Mouse (Mus musculus) G1E-ER4 (cell line): ENCODE data around the gene Drap1. TPM values are rescaled to one million over a fixed set of nuclear protein-coding genes. Genes with fewer than 3 reads are reported as not detected.

Experiments used
- GATA1 ChIP-seq: IDR thresholded peaks from one replicate; pipeline ENCODE4 v1.8.0; 2012; ENCODE audit warnings: low read length, inconsistent platforms
- polyA plus RNA-seq: library from polyadenylated mRNA; stranded (reverse); fragments of >175 nt; gene quantifications from 2 replicates; pipeline ENCODE4 v1.2.3, GENCODE M21; 2012

Gene Drap1
- polyA plus RNA-seq, 1 experiment: 390 TPM

GRCm38 (mm10) chr19:5430408-5430807 lies 5.6 kb upstream of the Drap1 start:
- no peak for TF ChIP-seq GATA1

DNA sequence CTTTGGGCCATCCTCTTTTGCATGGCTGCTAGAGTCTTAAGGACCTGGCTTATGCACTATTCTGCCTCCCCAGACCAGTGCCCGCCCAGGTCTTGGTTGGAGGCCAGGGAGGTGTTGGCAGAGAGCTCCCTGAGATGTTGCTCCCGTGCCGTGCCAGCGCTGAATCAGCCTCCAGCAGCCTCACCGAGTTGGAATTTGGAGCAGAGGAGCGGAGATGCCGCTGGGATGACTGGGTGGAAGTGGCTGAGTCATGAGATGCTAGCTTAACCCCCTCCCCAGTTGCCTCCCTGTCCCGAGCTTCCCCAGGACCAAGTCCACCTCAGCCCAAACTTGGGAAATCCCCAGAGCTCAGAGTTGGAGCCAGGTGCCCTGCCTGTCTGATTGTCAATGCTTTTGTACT lies 5.0 kb upstream of the Drap1 start:
- TF ChIP-seq GATA1: no peak

DNA sequence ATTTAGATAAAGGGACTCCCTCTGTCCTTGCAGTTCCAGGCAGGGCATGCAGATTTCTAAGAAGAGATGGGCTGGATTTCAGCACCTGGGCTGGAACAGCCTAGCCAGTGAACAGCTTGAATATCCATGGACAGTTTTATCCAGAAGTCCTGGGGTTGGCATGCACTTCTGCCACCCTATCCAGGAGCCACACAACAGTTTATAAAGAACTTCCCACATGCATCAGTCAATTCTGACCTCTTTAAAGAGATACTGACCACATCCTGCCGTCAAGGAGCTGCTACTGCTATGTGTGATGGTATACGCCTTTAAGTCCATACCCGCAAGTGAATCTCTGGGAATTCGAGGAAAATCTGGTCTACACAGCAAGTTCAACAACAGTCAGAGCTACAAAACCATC lies 4.4 kb upstream of the Drap1 start:
- no peak for TF ChIP-seq GATA1

- no peak for TF ChIP-seq GATA1
Observed at GRCm38 (mm10) chr19:5428083-5428482, 3.3 kb upstream of the Drap1 start.

GRCm38 (mm10) chr19:5426640-5427290 lies 2.0 kb upstream of the Drap1 start:
- TF ChIP-seq GATA1: no peak

DNA sequence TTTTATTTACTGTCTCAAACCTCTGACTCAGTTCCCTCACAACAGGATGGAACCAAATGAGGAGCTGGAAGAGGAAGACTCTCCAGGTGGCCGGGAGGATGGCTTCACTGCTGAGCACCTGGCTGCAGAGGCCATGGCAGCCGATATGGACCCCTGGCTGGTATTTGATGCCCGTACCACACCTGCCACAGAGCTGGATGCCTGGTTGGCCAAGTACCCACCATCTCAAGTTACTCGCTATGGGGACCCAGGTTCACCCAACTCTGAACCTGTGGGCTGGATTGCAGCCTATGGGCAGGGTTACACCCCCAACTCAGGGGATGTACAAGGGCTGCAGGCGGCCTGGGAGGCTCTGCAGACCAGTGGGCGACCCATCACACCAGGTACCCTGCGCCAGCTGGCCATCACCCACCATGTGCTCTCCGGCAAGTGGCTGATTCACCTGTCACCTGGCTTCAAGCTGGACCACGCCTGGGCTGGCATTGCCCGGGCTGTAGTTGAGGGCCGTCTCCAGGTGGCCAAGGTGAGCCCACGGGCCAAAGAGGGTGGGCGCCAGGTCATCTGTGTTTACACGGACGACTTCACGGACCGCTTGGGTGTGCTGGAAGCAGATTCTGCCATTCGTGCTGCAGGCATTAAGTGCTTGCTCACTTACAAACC lies 1.3 kb upstream of the Drap1 start:
- TF ChIP-seq GATA1: no peak

DNA sequence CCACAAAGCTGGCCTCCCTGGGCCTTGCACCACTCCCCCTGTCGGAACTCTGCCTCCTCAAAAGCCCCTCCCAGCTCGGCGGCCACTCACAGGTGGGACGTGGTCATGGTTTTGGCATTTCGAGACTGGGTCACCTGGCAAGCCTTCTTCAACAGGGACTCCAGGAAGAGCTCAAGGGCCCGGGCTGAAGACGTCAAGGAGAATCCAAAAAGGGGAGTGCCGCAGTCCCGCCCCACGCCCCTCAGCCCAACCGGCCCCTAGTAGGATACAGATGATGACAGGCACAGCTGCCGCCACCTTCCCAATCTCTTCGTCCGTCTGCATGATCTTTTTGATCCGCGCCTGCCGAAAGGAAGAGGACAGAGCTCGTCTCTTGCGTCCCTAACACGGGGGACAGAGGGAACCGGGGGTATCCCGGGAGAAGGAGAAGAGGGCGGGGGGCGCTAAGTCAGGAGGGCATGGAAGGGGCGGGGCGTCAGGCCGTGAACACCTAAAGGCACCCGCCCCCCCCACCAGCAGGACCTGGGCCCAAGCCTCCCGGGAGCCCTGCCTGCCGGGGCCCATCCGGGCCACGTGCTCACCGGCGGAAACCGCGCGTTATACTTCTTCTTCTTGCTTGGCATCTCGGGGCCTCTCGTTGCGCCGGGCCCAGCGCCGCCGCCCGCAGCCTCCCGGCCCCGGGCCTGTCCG lies 542 bp downstream of the Drap1 start:
- TF ChIP-seq GATA1: no peak

GRCm38 (mm10) chr19:5423561-5423960 lies 1.2 kb downstream of the Drap1 start:
- no peak for TF ChIP-seq GATA1

- TF ChIP-seq GATA1: no peak
Observed at GRCm38 (mm10) chr19:5422895-5423443, 1.8 kb downstream of the Drap1 start.

DNA sequence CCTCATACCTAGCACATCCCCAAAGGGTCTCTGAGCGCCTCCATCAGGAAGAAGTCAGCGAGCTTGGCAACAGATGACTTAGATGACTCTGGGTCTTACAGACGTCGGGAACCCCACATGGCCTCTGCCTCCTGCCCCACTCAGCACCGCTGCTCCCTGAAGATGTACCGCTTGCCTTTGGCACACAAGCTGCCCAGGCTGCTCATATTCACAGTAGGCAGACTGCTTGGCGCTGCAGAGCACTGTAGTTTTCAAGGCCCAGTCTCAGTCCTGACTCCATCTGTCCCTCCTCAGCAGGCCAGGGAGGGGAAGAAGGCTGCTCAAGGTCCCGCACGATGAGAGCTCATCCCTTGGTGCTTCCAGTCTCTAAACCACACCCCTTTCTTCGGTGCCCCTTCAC lies 2.5 kb downstream of the Drap1 start:
- TF ChIP-seq GATA1: no peak

- no peak for TF ChIP-seq GATA1
Observed at GRCm38 (mm10) chr19:5421784-5422183, 3.0 kb downstream of the Drap1 start.

DNA sequence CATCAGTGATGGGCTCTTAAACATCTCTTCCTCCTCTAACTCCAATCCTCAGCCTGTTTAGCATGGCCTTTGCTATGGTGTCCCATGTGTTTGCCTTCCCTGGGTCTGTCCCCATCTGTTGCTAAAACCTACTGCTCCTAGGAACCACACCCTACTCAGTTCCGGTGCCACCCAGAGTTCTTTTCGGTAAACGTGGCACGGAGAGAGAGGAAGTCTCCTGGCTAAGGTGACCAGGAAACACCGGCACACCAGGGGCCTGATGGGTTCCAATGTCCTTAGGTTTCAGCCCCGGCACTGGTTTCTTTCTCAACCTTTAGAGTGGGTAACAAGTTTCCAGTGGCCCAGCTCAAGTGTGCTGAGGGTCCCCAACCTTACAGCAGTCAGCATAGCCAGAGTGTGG lies 4.2 kb downstream of the Drap1 start:
- TF ChIP-seq GATA1: no peak

- TF ChIP-seq GATA1: no peak
Observed at GRCm38 (mm10) chr19:5419630-5420029, 5.1 kb downstream of the Drap1 start.

GRCm38 (mm10) chr19:5418750-5419466 lies 5.9 kb downstream of the Drap1 start:
- TF ChIP-seq GATA1: no peak

- no peak for TF ChIP-seq GATA1
Observed at GRCm38 (mm10) chr19:5414534-5414957, 10.2 kb downstream of the Drap1 start.

DNA sequence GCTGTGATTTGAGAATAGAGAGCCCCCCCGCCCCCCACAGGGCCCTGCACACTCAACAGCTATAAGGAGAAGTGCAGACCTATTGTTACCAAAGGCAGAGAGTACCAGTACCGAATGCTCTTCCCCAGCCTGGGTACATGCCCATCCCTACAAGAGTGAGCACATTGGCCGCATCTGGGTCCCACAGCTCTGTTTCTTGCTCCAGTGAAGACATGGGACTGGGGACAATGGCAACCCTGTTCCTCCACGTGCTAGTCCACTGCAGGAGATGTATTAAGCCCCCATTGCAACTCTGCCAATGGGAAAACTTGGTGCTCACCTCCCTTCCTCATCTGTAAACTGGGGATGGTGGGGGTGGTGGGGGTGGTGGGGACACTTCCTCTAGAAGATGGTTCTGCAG lies 10.9 kb downstream of the Drap1 start:
- TF ChIP-seq GATA1: no peak
